Mouse (Mus musculus) monocyte, adult 59 days (primary cell): ENCODE results near the gene Gm2174. TPM values are rescaled to one million over a fixed set of nuclear protein-coding genes. Genes with fewer than 3 reads are reported as not detected.

ENCODE experiments used
- total RNA-seq, 2 experiments: library from RNA; stranded (reverse); gene quantifications; one replicate each; pipeline ENCODE4 v1.2.4; 2023

Gene Gm2174
- not detected for total RNA-seq

GRCm38 (mm10) chrX:56447524-56448015, at the start of gene Gm2174:
TSS of gene Gm2174 (plus strand) at chrX:56447965.

GRCm38 (mm10) chrX:56454671-56455371, 7.1 kb downstream of the Gm2174 start, which contains the start of gene Ints6l:
TSS of gene Ints6l (plus strand) at chrX:56454857.

Other genes with a start within 250 kb of the Gm2174 start
- gene Gm773, start 235.1 kb upstream of the Gm2174 start, total RNA-seq = not detected
- gene Zfp449, start 101.6 kb upstream of the Gm2174 start, total RNA-seq = under 1 TPM; 0.21 to 0.29 TPM
- gene Smim10l2a, start 73.4 kb upstream of the Gm2174 start, total RNA-seq = not detected
- 10 to 100 TPM; 76.7 to 80.6 TPM for gene Ints6l, start 6.9 kb downstream of the Gm2174 start, total RNA-seq
- not detected for gene Gm10477, start 76.8 kb downstream of the Gm2174 start, total RNA-seq
- gene Gm648, start 101.6 kb downstream of the Gm2174 start, total RNA-seq = not detected
- gene Mmgt1, start 150.1 kb downstream of the Gm2174 start, total RNA-seq = 1 to 10 TPM; 9.6 to 9.7 TPM
- gene Slc9a6, start 161.8 kb downstream of the Gm2174 start, total RNA-seq = 10 to 100 TPM; 12.2 to 16.5 TPM